Mouse (Mus musculus) stomach, embryonic 16.5 days (tissue): ENCODE data around the gene Tmem107. TPM values are rescaled to one million over a fixed set of nuclear protein-coding genes. Genes with fewer than 3 reads are reported as not detected.
A peak's percentile ranks its signal among the peaks of the same experiment; 100 is the strongest.

ENCODE experiments used
- ATAC-seq: fragments of 200-750 bp; cut with Nextera tagmentation; 2 replicates; pipeline ENCODE4 v1.8.0; 2017; ENCODE audit warnings: moderate number of reproducible peaks, moderate TSS enrichment; ENCODE audit not compliant: insufficient read depth, low FRiP score
- H3K27ac ChIP-seq: fragments of 300-500 bp; sonication (generic); 2 replicates; pipeline ENCODE4 v1.5.1; 2014; ENCODE audit warnings: low read length
- H3K27me3 ChIP-seq: fragments of 300-500 bp; sonication (generic); 2 replicates; pipeline ENCODE4 v1.6.1; 2014; ENCODE audit warnings: low read length, control low read depth, mixed read lengths; ENCODE audit not compliant: control insufficient read depth, insufficient read depth
- H3K36me3 ChIP-seq: fragments of 300-500 bp; sonication (generic); 2 replicates; pipeline ENCODE4 v1.6.1; 2014; ENCODE audit warnings: low read length; ENCODE audit not compliant: control insufficient read depth, insufficient read depth
- H3K4me1 ChIP-seq: fragments of 300-500 bp; sonication (generic); 2 replicates; pipeline ENCODE4 v1.6.1; 2014; ENCODE audit warnings: low read length, control low read depth, mixed read lengths; ENCODE audit not compliant: control insufficient read depth, insufficient read depth
- H3K4me2 ChIP-seq: fragments of 300-500 bp; sonication (generic); 2 replicates; pipeline ENCODE4 v1.6.1; 2014; ENCODE audit warnings: low read depth, low read length, mixed read lengths
- H3K4me3 ChIP-seq: fragments of 300-500 bp; sonication (generic); replicated peaks from 2 replicates; pipeline ENCODE4 v1.5.1; 2014; ENCODE audit warnings: mild to moderate bottlenecking, low read length
- H3K9ac ChIP-seq: fragments of 300-500 bp; sonication (generic); 2 replicates; pipeline ENCODE4 v1.6.1; 2014; ENCODE audit warnings: low read length
- H3K9me3 ChIP-seq: fragments of 300-500 bp; sonication (generic); replicated peaks from 2 replicates; pipeline ENCODE4 v1.6.1; 2016; ENCODE audit warnings: low read length, control low read depth; ENCODE audit not compliant: control insufficient read depth
- WGBS: fragments of 180-500 bp; shearing (Covaris S2); extraction: QIAGEN DNeasy Blood & Tissue Kit; methylation state at CpG from one replicate; pipeline ENCODE4 v1.1.7; 2014; 5-methylcytosine and 5-hydroxymethylcytosine counted together
- polyA plus RNA-seq: library from polyadenylated mRNA; unstranded; fragments of >200 nt; fragmentation: Nextera tagmentation; extraction: Ambion mirVana; gene quantifications from 2 replicates; pipeline ENCODE4 v1.2.1, GENCODE M21; 2015

Gene Tmem107
- polyA plus RNA-seq, 1 experiment from 2014 or later, result 62.1 TPM

GRCm38 (mm10) chr11:69120221-69121000, 49.8 kb downstream of the Tmem107 start, which contains the start of gene Hes7:
TSS of gene Hes7 (plus strand) at chr11:69120404.
- H3K27me3 ChIP-seq, result no peaks in the 10 kb centered on the region
- H3K9me3 ChIP-seq, result no peaks in the 10 kb centered on the region
- peak within 1 kb of the TSS; percentile 57 for H3K4me3 ChIP-seq
- H3K36me3 ChIP-seq, result no peaks in the 10 kb centered on the region
- ATAC-seq, result no peak
- peak within 1 kb of the TSS; percentile 95 for H3K4me2 ChIP-seq
- 3% methylated on average over 27 of the region's 27 CpGs for WGBS
- H3K27ac ChIP-seq, result no peak within 1 kb of the TSS
- H3K4me1 ChIP-seq, result peaks cover 21% of the 10 kb centered on the region
- H3K9ac ChIP-seq, result peak within 1 kb of the TSS; percentile 85

DNA sequence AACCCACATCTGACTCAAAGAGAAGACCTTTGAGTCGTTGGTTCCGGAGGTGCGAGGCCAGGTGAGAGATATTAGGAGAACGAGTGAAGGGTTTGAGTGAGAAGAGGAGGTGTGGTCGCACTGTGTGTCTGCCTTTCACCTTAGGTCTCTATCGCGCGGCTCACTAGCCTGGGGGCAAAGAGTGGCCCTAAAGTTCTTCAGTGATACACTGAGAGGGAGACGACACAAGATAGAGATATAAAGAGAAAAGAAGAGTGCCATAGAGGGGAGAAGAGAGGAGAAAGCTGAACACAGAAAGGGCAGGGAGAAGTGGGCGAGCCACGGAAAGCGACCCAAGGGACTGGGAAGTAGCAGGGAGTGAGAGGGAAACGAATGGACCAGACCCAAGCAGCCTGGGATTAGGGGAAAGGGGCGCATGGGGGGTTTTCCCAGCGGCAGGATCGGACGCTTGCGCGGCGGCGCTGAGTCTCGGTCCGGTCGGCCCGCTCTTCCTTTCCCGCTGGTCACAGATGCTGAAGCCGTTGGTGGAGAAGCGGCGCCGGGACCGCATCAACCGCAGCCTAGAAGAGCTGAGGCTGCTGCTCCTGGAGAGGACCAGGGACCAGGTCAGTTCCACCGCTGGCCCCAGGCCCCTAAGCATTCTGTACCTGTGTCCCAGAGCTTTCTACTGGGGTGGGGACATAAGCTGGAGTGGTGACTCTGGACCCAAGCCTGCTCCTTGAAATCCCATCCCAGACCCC, 50.6 kb downstream of the Tmem107 start:
- no peaks in the 10 kb centered on the region for H3K27me3 ChIP-seq
- peak overlapping the region; percentile 95; the same call in 1 of the 2 replicates for H3K27ac ChIP-seq
- no peaks in the 10 kb centered on the region for H3K36me3 ChIP-seq
- 1% methylated on average over 33 of the region's 33 CpGs for WGBS
- H3K4me3 ChIP-seq, result peak overlapping the region; percentile 57
- peak overlapping the region; percentile 85 for H3K9ac ChIP-seq
- no peak for ATAC-seq
- H3K4me1 ChIP-seq, result peaks cover 24% of the 10 kb centered on the region
- peak overlapping the region; percentile 95 for H3K4me2 ChIP-seq
- H3K9me3 ChIP-seq, result no peaks in the 10 kb centered on the region

GRCm38 (mm10) chr11:69121741-69122335, 51.2 kb downstream of the Tmem107 start:
- Histone ChIP-seq H3K4me1 (peaks cover 28% of the 10 kb centered on the region), H3K27ac (peak overlapping the region; percentile 95), H3K36me3 (no peaks in the 10 kb centered on the region), H3K9ac (peak overlapping the region; percentile 85), H3K9me3 (no peaks in the 10 kb centered on the region), H3K4me2 (peak overlapping the region; percentile 95), H3K4me3 (peak overlapping the region; percentile 57), H3K27me3 (no peaks in the 10 kb centered on the region)
- under 1% methylated on average over 30 of the region's 32 CpGs for WGBS
- no peak for ATAC-seq

DNA sequence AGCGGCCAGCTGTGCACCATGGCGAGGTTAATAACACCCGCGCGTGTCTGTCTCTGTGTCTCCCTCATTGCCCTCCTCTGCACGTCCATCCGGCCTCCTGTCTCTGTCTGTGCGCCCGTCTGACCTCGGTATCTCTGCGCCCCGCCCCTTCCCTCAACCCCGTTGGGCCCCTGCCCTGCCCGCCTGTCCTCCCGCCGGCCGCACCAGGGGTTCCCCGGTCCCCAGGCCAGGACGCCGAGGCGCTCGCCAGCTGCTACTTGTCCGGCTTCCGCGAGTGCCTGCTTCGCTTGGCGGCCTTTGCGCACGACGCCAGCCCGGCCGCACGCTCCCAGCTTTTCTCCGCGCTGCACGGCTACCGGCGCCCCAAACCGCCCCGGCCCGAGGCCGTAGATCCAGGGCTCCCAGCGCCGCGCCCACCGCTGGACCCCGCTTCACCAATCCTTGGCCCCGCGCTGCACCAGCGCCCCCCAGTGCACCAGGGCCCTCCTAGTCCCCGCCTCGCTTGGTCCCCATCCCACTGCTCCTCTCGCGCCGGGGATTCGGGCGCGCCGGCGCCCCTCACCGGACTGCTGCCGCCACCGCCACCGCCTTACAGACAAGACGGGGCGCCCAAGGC, 51.8 kb downstream of the Tmem107 start, which contains the start of gene 9130213A22Rik:
Gene 9130213A22Rik (minus strand): TSS at position 254 of the 616 bp plus-strand sequence.
- no peaks in the 10 kb centered on the region for H3K36me3 ChIP-seq
- H3K9ac ChIP-seq, result peak within 1 kb of the TSS; percentile 85
- H3K27ac ChIP-seq, result peak within 1 kb of the TSS; percentile 95
- peaks cover 28% of the 10 kb centered on the region for H3K4me1 ChIP-seq
- peak within 1 kb of the TSS; percentile 57 for H3K4me3 ChIP-seq
- under 1% methylated on average over 65 of the region's 66 CpGs for WGBS
- no peaks in the 10 kb centered on the region for H3K9me3 ChIP-seq
- peak within 1 kb of the TSS; percentile 95 for H3K4me2 ChIP-seq
- peak; percentile 70 for ATAC-seq
- no peaks in the 10 kb centered on the region for H3K27me3 ChIP-seq

Other genes with a start within 250 kb of the Tmem107 start
- 82.4 and 83.5 TPM in 2 replicates for gene Ndel1, start 198.9 kb upstream of the Tmem107 start, polyA plus RNA-seq
- 1.7 and 2.9 TPM in 2 replicates for gene Rnf222, start 182.3 kb upstream of the Tmem107 start, polyA plus RNA-seq
- 885 and 932 TPM in 2 replicates for gene Rpl26, start 169.2 kb upstream of the Tmem107 start, polyA plus RNA-seq
- 0.30 TPM in 1 of 2 replicates, not detected in the other for gene Odf4, start 143.7 kb upstream of the Tmem107 start, polyA plus RNA-seq
- gene Arhgef15, start 113.3 kb upstream of the Tmem107 start, polyA plus RNA-seq, result 9.6 and 10.3 TPM in 2 replicates
- gene Slc25a35, start 102.7 kb upstream of the Tmem107 start, polyA plus RNA-seq, result 5.2 and 6.3 TPM in 2 replicates
- gene Rangrf, start 95.6 kb upstream of the Tmem107 start, polyA plus RNA-seq, result 46.7 and 57.6 TPM in 2 replicates
- gene Pfas, start 62.3 kb upstream of the Tmem107 start, polyA plus RNA-seq, result 24.1 and 25.2 TPM in 2 replicates
- 34.5 and 43.9 TPM in 2 replicates for gene Ctc1, start 54.9 kb upstream of the Tmem107 start, polyA plus RNA-seq
- 120 and 134 TPM in 2 replicates for gene Aurkb, start 25.2 kb upstream of the Tmem107 start, polyA plus RNA-seq
- gene Borcs6, start 11.1 kb upstream of the Tmem107 start, polyA plus RNA-seq, result 7.2 and 7.8 TPM in 2 replicates
- gene Vamp2, start 17.7 kb downstream of the Tmem107 start, polyA plus RNA-seq, result 79.9 and 88.5 TPM in 2 replicates
- gene Per1, start 24.4 kb downstream of the Tmem107 start, polyA plus RNA-seq, result 21.8 and 22.3 TPM in 2 replicates
- 0.40 and 0.69 TPM in 2 replicates for gene Hes7, start 49.6 kb downstream of the Tmem107 start, polyA plus RNA-seq
- gene 9130213A22Rik, start 51.8 kb downstream of the Tmem107 start, polyA plus RNA-seq, result 0.27 and 0.61 TPM in 2 replicates
- 2.0 and 5.4 TPM in 2 replicates for gene Aloxe3, start 55.1 kb downstream of the Tmem107 start, polyA plus RNA-seq
- gene Alox12b, start 86.2 kb downstream of the Tmem107 start, polyA plus RNA-seq, result 42.2 and 90.0 TPM in 2 replicates
- 0.35 and 0.42 TPM in 2 replicates for gene Alox8, start 127.0 kb downstream of the Tmem107 start, polyA plus RNA-seq
- gene Gucy2e, start 166.2 kb downstream of the Tmem107 start, polyA plus RNA-seq, result not detected in 2 replicates